In genomic region chr19:32169634-32170540, GRCm38 (mm10) we compare ENCODE assay signal across 9 mouse cellular contexts.
DNase-seq lines count a peak whose midpoint lies in the region; ATAC-seq and TF ChIP-seq lines count a peak whose summit lies in the region.
"Had no signal": no experiment of that assay in that cellular context is flagged by ENCODE, and none has a peak within 500 bp of the region (broad histone marks: within the 10 kb centered on the region; RNA-seq: fewer than 3 reads in every experiment).

No protein-coding gene starts in this region.

- H3K4me1 ChIP-seq in midbrain, embryonic 10.5 days: peaks cover 10% of the 10 kb centered on the region; the same call in 1 of the 2 replicates
- H3K4me1 ChIP-seq in midbrain, embryonic 13.5 days (replicated peaks): no peaks in the 10 kb centered on the region
- H3K4me1 ChIP-seq in hindbrain, postnatal 0 days (ENCODE audit: insufficient read depth, low read length): no peaks in the 10 kb centered on the region

- intact Hi-C loops in left cerebral cortex, postnatal 36 days (cut with DNase I): loop anchor here (1.0 to 10.0 kb wide), 2 partner anchors 95 to 217 kb away; no protein-coding TSS in a partner anchor

- H3K9me3 ChIP-seq in midbrain, embryonic 10.5 days (replicated peaks): no peaks in the 10 kb centered on the region
- H3K9me3 ChIP-seq in midbrain, embryonic 13.5 days: no peaks in the 10 kb centered on the region
- H3K9me3 ChIP-seq in hindbrain, postnatal 0 days (ENCODE audit: low read length): no peaks in the 10 kb centered on the region
- H3K9me3 ChIP-seq: embryonic facial prominence, embryonic 15.5 days had no signal

- H3K9ac ChIP-seq in midbrain, embryonic 13.5 days (replicated peaks): no peak overlapping the region
- H3K9ac ChIP-seq in hindbrain, postnatal 0 days (replicated peaks; ENCODE audit: low read length): no peak overlapping the region
- H3K9ac ChIP-seq: embryonic facial prominence, embryonic 15.5 days had no signal

- H3K27me3 ChIP-seq in midbrain, embryonic 10.5 days (ENCODE audit: low read depth, poor library complexity, severe bottlenecking): no peaks in the 10 kb centered on the region
- H3K27me3 ChIP-seq in midbrain, embryonic 13.5 days: no peaks in the 10 kb centered on the region
- H3K27me3 ChIP-seq in hindbrain, postnatal 0 days (ENCODE audit: insufficient read depth, low read length): no peaks in the 10 kb centered on the region
- H3K27me3 ChIP-seq: embryonic facial prominence, embryonic 15.5 days had no signal

- TF ChIP-seq CTCF in hindbrain, postnatal 0 days (IDR thresholded peaks at IDR 0.05; ENCODE audit: low read depth): peak; percentile 64

- no peak overlapping the region for H3K4me2 ChIP-seq in midbrain, embryonic 13.5 days (replicated peaks)
- no peak overlapping the region for H3K4me2 ChIP-seq in hindbrain, postnatal 0 days (ENCODE audit: low read depth, low read length)
- H3K4me2 ChIP-seq: embryonic facial prominence, embryonic 15.5 days had no signal

- H3K36me3 ChIP-seq in midbrain, embryonic 10.5 days: no peaks in the 10 kb centered on the region
- no peaks in the 10 kb centered on the region for H3K36me3 ChIP-seq in midbrain, embryonic 13.5 days
- H3K36me3 ChIP-seq in hindbrain, postnatal 0 days (ENCODE audit: insufficient read depth, low read length): no peaks in the 10 kb centered on the region
- H3K36me3 ChIP-seq: embryonic facial prominence, embryonic 15.5 days had no signal

- H3K27ac ChIP-seq in midbrain, embryonic 10.5 days (replicated peaks): no peak overlapping the region
- H3K27ac ChIP-seq in midbrain, embryonic 13.5 days: no peak overlapping the region
- H3K27ac ChIP-seq in hindbrain, postnatal 0 days: no peak overlapping the region
- H3K27ac ChIP-seq: embryonic facial prominence, embryonic 15.5 days had no signal

- no peak overlapping the region for H3K4me3 ChIP-seq in midbrain, embryonic 10.5 days
- H3K4me3 ChIP-seq in midbrain, embryonic 13.5 days (replicated peaks): no peak overlapping the region
- no peak overlapping the region for H3K4me3 ChIP-seq in hindbrain, postnatal 0 days (ENCODE audit: low read length)
- H3K4me3 ChIP-seq: embryonic facial prominence, embryonic 15.5 days had no signal

- peak; percentile 53 for DNase-seq in midbrain, embryonic 10.5 days (ENCODE audit: low spot score)
- peak; percentile 88 to 90 for DNase-seq in cerebellum, adult 18-20 months
- peak; percentile 77 for DNase-seq in forelimb bud, embryonic 11.5 days (ENCODE audit: low read depth, low spot score)
- peak; percentile 82 for DNase-seq in hindbrain, postnatal 0 days (ENCODE audit: low spot score)
- DNase-seq in left cerebral cortex, postnatal 36 days (ENCODE audit: low spot score in 2 of 2): peak; percentile 62 to 72
- DNase-seq in thymus, adult 18-20 months: peak; percentile 29 to 52

- no peak for ATAC-seq in midbrain, embryonic 13.5 days
- peak; percentile 27; the same call in 1 of the 2 replicates for ATAC-seq in hindbrain, postnatal 0 days
- peak; percentile 42; the same call in 1 of the 2 replicates for ATAC-seq in neutrophil, adult 5-6 weeks (ENCODE audit: extremely low read depth, insufficient number of reproducible peaks, low FRiP score, poor library complexity, severe bottlenecking)

- WGBS in midbrain, embryonic 10.5 days: 82% methylated on average over 8 of the region's 9 CpGs
- WGBS in midbrain, embryonic 13.5 days: 79% methylated on average over 8 of the region's 9 CpGs
- 80% methylated on average over 8 of the region's 9 CpGs for WGBS in hindbrain, postnatal 0 days
